Mouse (Mus musculus): Measurements from ENCODE around the gene Tpp1. TPM values are rescaled to one million over a fixed set of nuclear protein-coding genes. Genes with fewer than 3 reads are reported as not detected.
A peak's percentile ranks its signal among the peaks of the same experiment; 100 is the strongest.
"Not testable (repeated sequence)": the region's sequence is repeated elsewhere in the genome, so short reads cannot be mapped to it uniquely, and the experiment has no call there.

Gene Tpp1
- polyA plus RNA-seq, 1 experiment from 2014 or later = 40.3 TPM

DNA sequence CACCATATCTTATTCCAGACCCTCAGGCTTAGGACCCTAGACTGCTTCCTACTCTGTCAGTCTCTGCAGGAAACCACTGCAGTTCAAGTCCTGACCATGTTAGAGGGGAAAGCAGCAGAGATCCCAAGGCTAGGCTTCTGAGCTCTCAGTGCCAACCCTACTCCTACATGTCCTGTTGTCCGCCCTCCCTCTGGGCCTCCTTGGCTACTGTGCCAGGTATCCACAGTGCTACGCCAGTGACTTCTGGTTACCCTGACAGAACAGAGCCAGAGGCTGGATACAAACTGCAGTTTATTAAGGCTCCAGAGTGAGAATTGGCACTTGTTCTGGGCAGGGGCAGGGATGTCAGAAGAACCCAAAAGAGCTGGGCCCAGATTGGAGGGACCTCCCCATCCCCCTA lies 681 bp upstream of the Tpp1 start:
- peak; percentile 38 for ATAC-seq (ENCODE audit: low FRiP score, low read depth)
- Histone ChIP-seq H3K36me3 (peaks cover 68% of the 10 kb centered on the region), H3K27me3 (replicated peaks) (no peaks in the 10 kb centered on the region), H3K4me2 (replicated peaks) (no peak overlapping the region), H3K27ac (no peak overlapping the region), H3K9me3 (no peaks in the 10 kb centered on the region), H3K4me3 (no peak overlapping the region), H3K4me1 (peaks cover 7% of the 10 kb centered on the region), H3K9ac (no peak overlapping the region)
- 85% methylated on average over 2 of the region's 2 CpGs for WGBS

DNA sequence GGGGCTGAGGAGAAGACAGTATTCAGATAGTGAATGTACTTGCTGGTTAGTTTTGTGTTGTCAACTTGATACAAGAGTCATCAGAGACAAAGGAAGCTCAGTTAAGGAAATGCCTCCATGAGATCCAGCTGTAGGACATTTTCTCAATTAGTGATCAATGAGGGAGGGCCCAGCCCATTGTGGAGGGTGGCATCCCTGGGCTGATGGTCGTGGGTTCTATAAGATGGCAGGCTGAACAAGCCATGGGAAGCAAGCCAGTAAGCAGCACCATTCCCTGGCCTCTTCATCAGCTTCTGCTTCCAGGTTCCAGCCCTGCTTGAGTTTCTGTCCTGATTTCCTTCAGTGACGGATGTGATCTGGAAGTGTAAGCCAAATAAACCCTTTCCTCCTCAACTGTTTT lies 4.3 kb downstream of the Tpp1 start:
- H3K4me3 ChIP-seq = no peak overlapping the region
- H3K36me3 ChIP-seq = peaks cover 37% of the 10 kb centered on the region
- 81% methylated on average over 2 of the region's 2 CpGs for WGBS
- no peaks in the 10 kb centered on the region for H3K9me3 ChIP-seq
- no peak for ATAC-seq (ENCODE audit: low FRiP score, low read depth)
- no peak overlapping the region for H3K9ac ChIP-seq
- no peak overlapping the region for H3K4me2 ChIP-seq (replicated peaks)
- H3K27me3 ChIP-seq (replicated peaks) = no peaks in the 10 kb centered on the region
- peaks cover 16% of the 10 kb centered on the region for H3K4me1 ChIP-seq
- no peak overlapping the region for H3K27ac ChIP-seq

DNA sequence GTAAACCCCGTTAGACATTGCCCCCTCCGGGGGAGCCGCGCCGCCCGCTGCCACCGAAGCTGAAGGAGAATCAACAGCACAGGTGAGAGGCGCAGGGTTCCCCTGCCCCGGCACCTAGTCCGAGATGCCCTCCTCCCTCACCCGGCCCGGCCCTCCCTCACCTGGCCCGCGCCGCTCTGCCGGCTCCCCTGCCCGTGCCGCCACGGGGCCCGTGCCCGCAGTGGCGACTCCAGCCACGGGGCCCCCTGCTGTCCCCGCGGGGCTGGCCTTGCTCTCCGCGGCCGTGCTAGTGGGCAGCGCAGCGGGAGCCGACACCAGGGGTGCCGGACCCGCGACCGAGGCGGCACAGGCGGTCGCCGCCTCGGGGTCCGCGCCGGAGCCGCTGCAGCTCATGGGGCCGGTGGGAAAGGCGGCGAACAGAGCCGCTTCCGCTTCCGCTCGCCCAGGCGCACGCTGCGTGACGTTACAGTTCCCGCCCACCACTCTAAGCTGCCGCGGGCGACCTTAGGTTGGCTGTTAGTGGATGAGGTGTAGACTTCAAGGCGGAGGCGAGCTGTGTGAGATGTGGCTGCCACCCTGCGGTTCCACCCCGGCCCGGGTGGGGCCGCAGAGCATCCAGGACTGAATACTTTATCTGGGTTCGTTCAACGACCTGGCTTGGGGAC lies 8.0 kb downstream of the Tpp1 start, which contains the start of gene Taf10:
TSS of gene Taf10 (minus strand) at position 436 of the 665 bp plus-strand sequence.
- peak within 1 kb of the TSS; percentile 97 for H3K9ac ChIP-seq
- peak within 1 kb of the TSS; percentile 99 for H3K4me3 ChIP-seq
- WGBS = 1% methylated on average over 67 of the region's 67 CpGs
- H3K27ac ChIP-seq = 0 out of 2 replicates have a peak within 1 kb of the TSS, but pooled peaks have one; percentile 46
- H3K4me2 ChIP-seq (replicated peaks) = peak within 1 kb of the TSS; percentile 92
- H3K36me3 ChIP-seq = peaks cover 56% of the 10 kb centered on the region
- no peaks in the 10 kb centered on the region for H3K9me3 ChIP-seq
- H3K4me1 ChIP-seq = peaks cover 11% of the 10 kb centered on the region
- ATAC-seq (ENCODE audit: low FRiP score, low read depth) = peak; percentile 97
- no peaks in the 10 kb centered on the region for H3K27me3 ChIP-seq (replicated peaks)

DNA sequence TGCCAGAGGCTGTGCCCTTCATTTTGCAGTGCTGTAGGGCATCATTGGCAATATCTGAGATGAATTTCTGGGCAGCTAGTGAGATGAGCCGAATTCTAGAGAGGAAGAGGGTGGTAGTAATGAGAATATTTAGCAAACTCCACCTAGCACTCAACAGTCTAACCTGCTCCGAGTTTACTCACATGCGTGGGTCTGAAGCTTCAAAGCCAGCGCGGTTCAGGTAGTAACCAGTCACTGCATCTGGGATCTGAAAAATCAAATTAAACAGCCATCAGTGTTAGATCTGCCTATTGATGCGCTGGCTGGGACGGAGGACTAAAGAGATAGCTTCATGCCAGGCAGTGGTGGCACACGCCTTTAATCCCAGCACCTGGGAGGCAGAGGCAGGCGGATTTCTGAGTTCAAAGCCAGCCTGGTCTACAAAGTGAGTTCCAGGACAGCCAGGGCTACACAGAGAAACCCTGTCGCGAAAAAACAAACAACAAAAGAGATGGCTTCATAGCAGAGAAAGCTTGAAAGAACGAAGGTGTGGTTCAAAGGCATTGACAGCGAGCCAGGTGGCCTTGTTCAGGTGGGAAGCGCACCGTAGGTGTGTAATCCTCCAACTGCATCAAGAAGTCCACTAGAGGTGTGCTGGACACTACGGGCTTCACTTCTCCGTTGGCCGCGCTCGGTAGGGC lies 8.6 kb downstream of the Tpp1 start:
- H3K27ac ChIP-seq; H3K27me3 ChIP-seq (replicated peaks); ATAC-seq (ENCODE audit: low FRiP score, low read depth); H3K9me3 ChIP-seq: not testable (repeated sequence)
- WGBS = 34% methylated on average over 20 of the region's 20 CpGs
- Histone ChIP-seq H3K4me3 (peak overlapping the region; percentile 99), H3K36me3 (peaks cover 54% of the 10 kb centered on the region), H3K4me1 (peaks cover 15% of the 10 kb centered on the region), H3K9ac (peak overlapping the region; percentile 97), H3K4me2 (replicated peaks) (peak overlapping the region; percentile 92)

DNA sequence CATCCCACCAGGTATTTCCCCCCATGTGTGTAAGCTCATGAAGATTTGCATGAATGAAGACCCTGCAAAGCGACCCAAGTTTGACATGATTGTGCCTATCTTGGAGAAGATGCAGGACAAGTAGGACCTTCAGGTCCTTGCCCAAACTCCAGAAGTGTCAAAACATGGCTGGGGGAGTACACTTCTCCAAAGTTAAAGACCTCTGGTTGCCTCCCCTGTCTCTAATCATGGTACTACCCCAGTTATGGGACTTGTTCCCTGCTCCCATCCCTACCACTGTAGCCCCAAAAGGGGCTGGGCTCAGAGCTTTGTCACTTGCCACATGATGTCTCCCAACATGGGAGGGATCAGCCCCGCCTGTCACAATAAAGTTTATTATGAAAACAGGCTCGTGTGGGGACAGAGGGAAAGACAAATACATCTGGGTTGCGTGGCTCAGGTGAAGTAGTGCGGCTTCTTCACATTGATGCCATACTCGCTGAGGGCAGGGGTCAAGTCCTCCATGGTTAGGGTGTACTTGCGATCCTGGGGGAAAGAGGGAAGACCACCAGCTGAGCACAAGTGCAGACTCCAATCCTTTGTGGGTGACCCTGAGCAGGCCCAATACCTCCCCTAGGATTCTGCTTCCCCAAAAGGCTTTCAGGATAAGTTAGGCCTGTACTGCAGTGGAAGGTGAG lies 9.4 kb downstream of the Tpp1 start:
- Histone ChIP-seq H3K4me2 (replicated peaks) (peak overlapping the region; percentile 92), H3K4me1 (peaks cover 17% of the 10 kb centered on the region), H3K36me3 (peaks cover 50% of the 10 kb centered on the region)
- not testable (repeated sequence) for ATAC-seq (ENCODE audit: low FRiP score, low read depth); H3K27me3 ChIP-seq (replicated peaks); H3K9ac ChIP-seq; H3K9me3 ChIP-seq; H3K27ac ChIP-seq; H3K4me3 ChIP-seq
- 90% methylated on average over 7 of the region's 7 CpGs for WGBS

DNA sequence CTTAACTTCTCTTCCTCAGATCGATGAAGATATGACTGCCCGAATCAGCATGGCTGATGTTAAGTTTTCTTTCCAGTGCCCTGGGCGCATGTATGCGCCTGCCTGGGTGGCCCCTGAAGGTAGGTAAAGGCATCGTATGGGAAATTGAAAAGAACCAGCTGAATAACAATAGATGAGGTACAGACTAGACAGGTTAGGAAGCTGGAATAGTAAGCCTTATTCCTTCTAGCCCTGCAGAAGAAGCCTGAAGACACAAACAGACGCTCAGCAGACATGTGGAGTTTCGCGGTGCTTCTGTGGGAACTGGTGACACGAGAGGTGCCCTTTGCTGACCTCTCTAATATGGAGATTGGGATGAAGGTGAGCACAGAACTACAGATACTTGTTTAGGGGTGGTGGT lies 10.1 kb downstream of the Tpp1 start:
- no peak overlapping the region for H3K27ac ChIP-seq
- ATAC-seq (ENCODE audit: low FRiP score, low read depth) = no peak
- H3K27me3 ChIP-seq (replicated peaks) = no peaks in the 10 kb centered on the region
- no peaks in the 10 kb centered on the region for H3K9me3 ChIP-seq
- 95% methylated on average over 9 of the region's 9 CpGs for WGBS
- H3K4me2 ChIP-seq (replicated peaks) = no peak overlapping the region
- H3K9ac ChIP-seq = no peak overlapping the region
- peaks cover 21% of the 10 kb centered on the region for H3K4me1 ChIP-seq
- H3K36me3 ChIP-seq = peaks cover 45% of the 10 kb centered on the region
- no peak overlapping the region for H3K4me3 ChIP-seq

DNA sequence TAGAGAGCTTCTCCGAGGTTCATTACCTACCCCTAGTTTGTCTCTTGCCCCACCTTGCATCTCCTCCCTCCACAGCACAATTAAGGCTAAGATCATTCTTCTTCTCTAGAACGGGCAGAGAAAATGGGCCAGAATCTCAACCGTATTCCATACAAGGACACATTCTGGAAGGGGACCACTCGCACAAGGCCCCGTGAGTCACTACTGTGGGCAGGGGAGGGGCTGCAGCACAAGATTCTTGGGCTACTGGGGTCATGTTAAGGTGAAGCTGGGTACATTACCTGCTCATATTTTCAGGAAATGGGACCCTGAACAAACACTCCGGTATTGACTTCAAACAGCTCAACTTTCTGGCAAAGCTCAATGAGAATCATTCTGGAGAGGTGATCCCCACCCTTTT lies 11.2 kb downstream of the Tpp1 start:
- ATAC-seq (ENCODE audit: low FRiP score, low read depth) = no peak
- no peak overlapping the region for H3K4me2 ChIP-seq (replicated peaks)
- no peaks in the 10 kb centered on the region for H3K9me3 ChIP-seq
- WGBS = 88% methylated on average over 6 of the region's 6 CpGs
- H3K4me1 ChIP-seq = peaks cover 22% of the 10 kb centered on the region
- peaks cover 36% of the 10 kb centered on the region for H3K36me3 ChIP-seq
- H3K4me3 ChIP-seq = no peak overlapping the region
- H3K27me3 ChIP-seq (replicated peaks) = no peaks in the 10 kb centered on the region
- H3K9ac ChIP-seq = no peak overlapping the region
- H3K27ac ChIP-seq = no peak overlapping the region

DNA sequence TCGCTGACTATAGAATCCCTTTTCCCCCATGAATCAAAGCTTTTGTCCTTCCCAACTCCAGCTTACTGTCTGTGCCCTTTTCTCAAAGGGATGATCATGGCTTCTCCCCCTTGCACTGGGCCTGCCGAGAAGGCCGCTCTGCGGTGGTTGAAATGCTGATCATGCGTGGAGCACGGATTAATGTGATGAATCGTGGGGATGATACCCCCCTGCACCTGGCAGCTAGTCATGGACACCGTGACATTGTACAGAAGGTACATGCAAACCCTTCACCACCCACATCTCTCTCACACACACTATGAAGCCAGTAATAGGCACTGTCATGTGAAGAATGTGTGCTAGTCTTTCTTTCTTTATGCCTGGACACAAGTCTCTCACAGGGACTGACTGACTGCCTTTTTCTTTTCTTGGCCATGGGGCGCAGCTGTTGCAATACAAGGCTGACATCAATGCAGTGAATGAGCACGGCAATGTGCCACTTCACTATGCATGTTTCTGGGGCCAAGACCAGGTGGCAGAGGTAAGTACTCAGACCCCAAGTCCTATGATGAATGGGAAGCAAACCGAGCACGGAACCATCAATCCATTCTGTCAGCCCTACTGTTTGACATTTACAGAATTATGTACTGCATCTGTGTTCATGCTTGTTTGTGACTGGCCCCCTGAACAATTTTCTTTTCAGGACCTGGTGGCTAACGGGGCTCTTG lies 11.8 kb downstream of the Tpp1 start:
- no peak for ATAC-seq (ENCODE audit: low FRiP score, low read depth)
- H3K4me2 ChIP-seq (replicated peaks) = no peak overlapping the region
- no peak overlapping the region for H3K27ac ChIP-seq
- H3K9me3 ChIP-seq = no peaks in the 10 kb centered on the region
- H3K9ac ChIP-seq = no peak overlapping the region
- peaks cover 26% of the 10 kb centered on the region for H3K4me1 ChIP-seq
- H3K27me3 ChIP-seq (replicated peaks) = no peaks in the 10 kb centered on the region
- peaks cover 36% of the 10 kb centered on the region for H3K36me3 ChIP-seq
- 79% methylated on average over 13 of the region's 13 CpGs for WGBS
- H3K4me3 ChIP-seq = no peak overlapping the region

DNA sequence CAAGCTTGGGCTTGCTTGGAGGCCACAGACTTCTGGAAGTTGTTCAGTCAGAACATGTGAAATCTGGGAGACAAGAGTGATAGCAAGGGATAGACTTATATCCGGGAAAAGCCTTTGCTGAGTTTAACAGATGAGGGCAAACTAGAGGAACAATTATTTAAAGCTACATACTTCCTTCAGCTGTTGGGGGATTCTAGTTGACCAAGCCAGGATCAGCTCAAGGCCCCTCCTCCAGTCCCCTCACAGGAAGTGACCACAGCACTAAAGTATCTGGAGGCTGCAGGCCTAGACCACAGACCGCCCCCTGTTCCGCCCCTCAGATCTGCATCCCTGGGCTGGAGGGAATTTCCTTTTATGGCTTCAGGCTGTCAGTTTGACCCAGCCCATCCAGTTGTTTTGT lies 13.1 kb downstream of the Tpp1 start:
- Histone ChIP-seq H3K4me2 (replicated peaks) (peak overlapping the region; percentile 27), H3K27ac (no peak overlapping the region), H3K27me3 (replicated peaks) (no peaks in the 10 kb centered on the region)

DNA sequence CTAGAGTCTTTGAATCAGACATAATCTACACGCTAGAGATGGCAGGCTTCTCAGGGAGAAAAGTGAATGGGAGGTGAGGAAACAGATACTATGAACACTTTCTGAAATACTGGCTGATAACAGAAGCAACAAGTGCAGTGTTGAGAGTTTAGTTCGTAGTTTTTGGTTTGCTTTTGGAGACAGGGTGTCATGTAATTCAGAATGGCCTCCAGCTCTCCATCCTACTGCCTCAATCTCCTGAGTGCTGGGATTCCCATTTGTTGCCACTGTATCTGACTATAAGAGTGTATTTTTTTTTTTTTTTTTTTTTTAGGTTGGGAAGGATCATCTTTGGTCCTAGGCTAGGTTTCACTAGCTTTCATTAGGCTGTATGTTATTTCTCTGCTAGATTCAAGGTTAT lies 13.7 kb downstream of the Tpp1 start:
- Histone ChIP-seq H3K36me3 (peaks cover 51% of the 10 kb centered on the region), H3K9ac (no peak overlapping the region), H3K27me3 (replicated peaks) (no peaks in the 10 kb centered on the region), H3K4me2 (replicated peaks) (peak overlapping the region; percentile 87), H3K4me1 (peaks cover 21% of the 10 kb centered on the region), H3K27ac (no peak overlapping the region), H3K4me3 (no peak overlapping the region), H3K9me3 (no peaks in the 10 kb centered on the region)
- 81% methylated on average over 2 of the region's 2 CpGs for WGBS
- ATAC-seq (ENCODE audit: low FRiP score, low read depth) = no peak

More for the DNA sequence above, 13.1 kb downstream of the Tpp1 start:
- Histone ChIP-seq H3K9ac (no peak overlapping the region), H3K36me3 (peaks cover 45% of the 10 kb centered on the region), H3K9me3 (no peaks in the 10 kb centered on the region), H3K4me1 (peaks cover 26% of the 10 kb centered on the region), H3K4me3 (no peak overlapping the region)
- WGBS = 34% methylated on average over 3 of the region's 3 CpGs
- ATAC-seq (ENCODE audit: low FRiP score, low read depth) = no peak

DNA sequence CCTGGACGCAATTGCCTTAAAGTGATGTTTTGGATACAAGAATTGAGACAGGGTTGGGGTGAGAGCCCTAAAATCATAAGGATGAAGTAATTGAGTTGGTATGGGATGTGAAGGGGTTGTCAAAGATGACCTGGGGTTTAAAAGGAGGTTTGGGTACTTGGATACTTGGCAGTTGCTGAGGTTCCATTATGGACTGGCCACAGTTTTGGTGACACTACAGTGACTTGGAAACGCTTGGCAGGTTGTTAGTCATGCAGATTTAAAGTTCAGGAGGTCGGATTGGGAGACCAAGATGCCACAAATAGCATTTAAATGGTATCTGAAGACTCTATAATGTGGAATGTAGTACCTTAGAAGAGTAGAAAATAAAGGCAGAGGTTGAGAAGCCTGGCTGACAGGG lies 14.4 kb downstream of the Tpp1 start:
- Histone ChIP-seq H3K27ac (no peak overlapping the region), H3K4me2 (replicated peaks) (peak overlapping the region; percentile 87), H3K9me3 (no peaks in the 10 kb centered on the region), H3K4me1 (peaks cover 16% of the 10 kb centered on the region), H3K36me3 (peaks cover 52% of the 10 kb centered on the region), H3K4me3 (peak overlapping the region; percentile 82), H3K27me3 (replicated peaks) (no peaks in the 10 kb centered on the region), H3K9ac (peak overlapping the region; percentile 44; the same call in 1 of the 2 replicates)
- no peak for ATAC-seq (ENCODE audit: low FRiP score, low read depth)
- WGBS = 33% methylated on average over 3 of the region's 3 CpGs
